Mouse (Mus musculus) MEL (cell line): ENCODE measurements around the gene March2.

Experiments
- CTCF ChIP-seq, 3 experiments: IDR thresholded peaks in 2 of 3; conservative IDR thresholded peaks in 1 of 3; 2 replicates each; pipeline ENCODE4 v1.5.1; 2011 to 2012; ENCODE audit warnings: low read length in 3 of 3, low read depth in 2 of 3, mild to moderate bottlenecking in 2 of 3, improper control_type of control experiment in 1 of 3, inconsistent platforms in 1 of 3, mixed read lengths in 1 of 3, moderate library complexity in 1 of 3; ENCODE audit not compliant: control insufficient read depth in 1 of 3, insufficient read depth in 1 of 3, poor library complexity in 1 of 3, severe bottlenecking in 1 of 3
- ELF1 ChIP-seq: IDR thresholded peaks from 2 replicates; pipeline ENCODE4 v1.6.1; 2014; ENCODE audit warnings: low read depth, mild to moderate bottlenecking, inconsistent platforms, low read length, improper control_type of control experiment, moderate library complexity
- EP300 ChIP-seq, 2 experiments: IDR thresholded peaks; 2 replicates each; pipeline ENCODE4 v1.6.1; 2011; ENCODE audit warnings: improper control_type of control experiment in 2 of 2, low read length in 2 of 2, low read depth in 1 of 2, mild to moderate bottlenecking in 1 of 2
- GABPA ChIP-seq: IDR thresholded peaks from 2 replicates; pipeline ENCODE4 v1.6.1; 2012; ENCODE audit warnings: low read depth, mild to moderate bottlenecking, inconsistent platforms, low read length, improper control_type of control experiment, moderate library complexity
- MAFK ChIP-seq: IDR thresholded peaks from 2 replicates; pipeline ENCODE4 v1.6.1; 2011; ENCODE audit warnings: low read depth, mild to moderate bottlenecking, low read length, improper control_type of control experiment, borderline replicate concordance
- NELFE ChIP-seq: IDR thresholded peaks from 2 replicates; pipeline ENCODE4 v1.6.1; 2011; ENCODE audit warnings: low read depth, low read length, improper control_type of control experiment
- POLR2AphosphoS2 ChIP-seq: IDR thresholded peaks from 2 replicates; pipeline ENCODE4 v1.6.1; 2011; ENCODE audit warnings: low read length, improper control_type of control experiment
- POLR2AphosphoS5 ChIP-seq: IDR thresholded peaks from 2 replicates; pipeline ENCODE4 v1.6.1; 2012; ENCODE audit warnings: low read depth, borderline replicate concordance, mild to moderate bottlenecking, inconsistent platforms, low read length, moderate library complexity, mixed read lengths
- SIN3A ChIP-seq: IDR thresholded peaks from 2 replicates; pipeline ENCODE4 v1.6.1; 2012; ENCODE audit warnings: low read length, improper control_type of control experiment, inconsistent platforms

- no peak for TF ChIP-seq POLR2AphosphoS5
- no peak for TF ChIP-seq EP300 (IDR thresholded peaks at IDR 0.05; ENCODE audit: low read depth in 1 of 2, low read length in 2 of 2)
- no peak for TF ChIP-seq NELFE
- no peak for TF ChIP-seq ELF1
- no peak for TF ChIP-seq GABPA
- no peak for TF ChIP-seq SIN3A
- TF ChIP-seq CTCF (IDR thresholded peaks at IDR 0.05 in 2 of 3, conservative IDR thresholded peaks at IDR 0.05 in 1 of 3; ENCODE audit: control insufficient read depth in 1 of 3, insufficient read depth in 1 of 3, low read depth in 2 of 3, low read length in 3 of 3, poor library complexity in 1 of 3, severe bottlenecking in 1 of 3) = no peak
- no peak for TF ChIP-seq POLR2AphosphoS2
- no peak for TF ChIP-seq MAFK
Measured at GRCm38 (mm10) chr17:33676086-33676485, 42.4 kb downstream of the March2 start.
